In genomic region chr16:21238722-21239121, GRCm38 (mm10) we compare ENCODE assay signal across 8 mouse cellular contexts. TPM values are rescaled to one million over a fixed set of nuclear protein-coding genes. Genes with fewer than 3 reads are reported as not detected.
DNase-seq lines count a peak whose midpoint lies in the region; ATAC-seq and TF ChIP-seq lines count a peak whose summit lies in the region.

No protein-coding gene starts in this region.

- no peak overlapping the region for H3K4me3 ChIP-seq in lung, adult 2 months (replicated peaks; ENCODE audit: extremely low read depth, low read depth, low read length)
- H3K4me3 ChIP-seq in hindbrain, postnatal 0 days (ENCODE audit: low read length), result no peak overlapping the region
- H3K4me3 ChIP-seq in neural tube, embryonic 14.5 days (ENCODE audit: low read depth, low read length), result no peak overlapping the region

- no peak for TF ChIP-seq CTCF in lung, adult 2 months (IDR thresholded peaks at IDR 0.05; ENCODE audit: insufficient read depth, low read length)
- TF ChIP-seq CTCF in hindbrain, postnatal 0 days (IDR thresholded peaks at IDR 0.05; ENCODE audit: low read depth), result no peak

- no peaks in the 10 kb centered on the region for H3K9me3 ChIP-seq in hindbrain, postnatal 0 days (ENCODE audit: low read length)
- H3K9me3 ChIP-seq in neural tube, embryonic 14.5 days (ENCODE audit: control insufficient read depth, low read length), result no peaks in the 10 kb centered on the region

- peak; percentile 71 for ATAC-seq in hindbrain, postnatal 0 days
- peak; percentile 62; the same call in 1 of the 2 replicates for ATAC-seq in neural tube, embryonic 14.5 days (ENCODE audit: low read depth)

- H3K27ac ChIP-seq in hindbrain, postnatal 0 days, result no peak overlapping the region
- H3K27ac ChIP-seq in neural tube, embryonic 14.5 days (ENCODE audit: low read depth, low read length), result no peak overlapping the region

- 0 out of 2 replicates have a peak, but pooled peaks cover 3% of the 10 kb centered on the region for H3K4me1 ChIP-seq in lung, adult 2 months (ENCODE audit: control insufficient read depth, insufficient read depth, low read length)
- H3K4me1 ChIP-seq in hindbrain, postnatal 0 days (ENCODE audit: insufficient read depth, low read length), result peaks cover 4% of the 10 kb centered on the region; the same call in 1 of the 2 replicates
- peaks cover 2% of the 10 kb centered on the region; the same call in 1 of the 2 replicates for H3K4me1 ChIP-seq in neural tube, embryonic 14.5 days (ENCODE audit: control insufficient read depth, insufficient read depth, low read length)

- 26% methylated on average over 5 of the region's 5 CpGs for WGBS in lung, adult 2 months
- 18% methylated on average over 5 of the region's 5 CpGs for WGBS in hindbrain, postnatal 0 days
- WGBS in neural tube, embryonic 14.5 days, result 24% methylated on average over 5 of the region's 5 CpGs

- H3K36me3 ChIP-seq in hindbrain, postnatal 0 days (ENCODE audit: insufficient read depth, low read length), result no peaks in the 10 kb centered on the region
- no peaks in the 10 kb centered on the region for H3K36me3 ChIP-seq in neural tube, embryonic 14.5 days (ENCODE audit: control insufficient read depth, insufficient read depth, low read length)

- TF ChIP-seq POLR2A in lung, adult 2 months (IDR thresholded peaks at IDR 0.05; ENCODE audit: borderline replicate concordance, extremely low read depth, low read depth, low read length), result no peak

- no peak overlapping the region for H3K4me2 ChIP-seq in hindbrain, postnatal 0 days (ENCODE audit: low read depth, low read length)
- no peak overlapping the region for H3K4me2 ChIP-seq in neural tube, embryonic 14.5 days (ENCODE audit: low read depth, low read length)

- H3K27me3 ChIP-seq in hindbrain, postnatal 0 days (ENCODE audit: insufficient read depth, low read length), result no peaks in the 10 kb centered on the region
- H3K27me3 ChIP-seq in neural tube, embryonic 14.5 days (ENCODE audit: control insufficient read depth, insufficient read depth, low read length), result no peaks in the 10 kb centered on the region

- H3K9ac ChIP-seq in hindbrain, postnatal 0 days (replicated peaks; ENCODE audit: low read length), result no peak overlapping the region
- no peak overlapping the region for H3K9ac ChIP-seq in neural tube, embryonic 14.5 days (replicated peaks; ENCODE audit: low read depth, low read length)

- peak; percentile 61 to 67 for DNase-seq in cerebellum, postnatal 10 days
- no peak for DNase-seq in cerebellum, adult 8-10 months
- peak; percentile 49 to 58 for DNase-seq in lung, adult 18-20 months
- no peak for DNase-seq in lung, adult 2 months
- peak; percentile 71 for DNase-seq in hindbrain, postnatal 0 days (ENCODE audit: low spot score)
- DNase-seq in MN1 (ENCODE audit: low spot score), result no peak
- no peak for DNase-seq in urinary bladder, adult 2 months (ENCODE audit: low spot score)

RNA-seq across cellular contexts. Expression of gene Ephb3, which starts 34.2 kb away (rescaled TPM):
- polyA plus RNA-seq in lung, adult 2 months (2012; rRNA removed), result 43.9 and 50.5 TPM in 2 replicates
- total RNA-seq in hindbrain, postnatal 0 days (2014; rRNA removed), result 21.4 and 22.3 TPM in 2 replicates
- 8.3 and 8.6 TPM in 2 replicates for polyA plus RNA-seq in hindbrain, postnatal 0 days (2015; fragmentation: Nextera tagmentation; extraction: Ambion mirVana)
- polyA plus RNA-seq in neural tube, embryonic 14.5 days (2014; fragmentation: Nextera tagmentation; extraction: Ambion mirVana), result 11.4 and 12.0 TPM in 2 replicates
- polyA plus RNA-seq in urinary bladder, adult 2 months (2012; rRNA removed), result 21.2 and 21.9 TPM in 2 replicates

Comparison
In these comparisons a context has a peak if more than half of its experiments do, and no peak if none do; other contexts are left out.
1. DNase-seq: peak in cerebellum, postnatal 10 days (2 of 2), lung, adult 18-20 months (2 of 2) and hindbrain, postnatal 0 days (single experiment); none in cerebellum, adult 8-10 months (single experiment), lung, adult 2 months (single experiment), MN1 (single experiment) and urinary bladder, adult 2 months (single experiment).